Mouse (Mus musculus) hematopoietic multipotent progenitor cell, adult 10-12 weeks (in vitro differentiated cells): Measurements from ENCODE around the gene Ccdc88c. TPM values are rescaled to one million over a fixed set of nuclear protein-coding genes. Genes with fewer than 3 reads are reported as not detected.

Source experiments
- polyA plus RNA-seq: library from polyadenylated mRNA; stranded (reverse); fragments of >175 nt; gene quantifications from 2 replicates; pipeline ENCODE4 v1.2.3, GENCODE M21; 2012; ENCODE audit warnings: low replicate concordance

Ccdc88c gene
- 212 and 256 TPM in 2 replicates for polyA plus RNA-seq

DNA sequence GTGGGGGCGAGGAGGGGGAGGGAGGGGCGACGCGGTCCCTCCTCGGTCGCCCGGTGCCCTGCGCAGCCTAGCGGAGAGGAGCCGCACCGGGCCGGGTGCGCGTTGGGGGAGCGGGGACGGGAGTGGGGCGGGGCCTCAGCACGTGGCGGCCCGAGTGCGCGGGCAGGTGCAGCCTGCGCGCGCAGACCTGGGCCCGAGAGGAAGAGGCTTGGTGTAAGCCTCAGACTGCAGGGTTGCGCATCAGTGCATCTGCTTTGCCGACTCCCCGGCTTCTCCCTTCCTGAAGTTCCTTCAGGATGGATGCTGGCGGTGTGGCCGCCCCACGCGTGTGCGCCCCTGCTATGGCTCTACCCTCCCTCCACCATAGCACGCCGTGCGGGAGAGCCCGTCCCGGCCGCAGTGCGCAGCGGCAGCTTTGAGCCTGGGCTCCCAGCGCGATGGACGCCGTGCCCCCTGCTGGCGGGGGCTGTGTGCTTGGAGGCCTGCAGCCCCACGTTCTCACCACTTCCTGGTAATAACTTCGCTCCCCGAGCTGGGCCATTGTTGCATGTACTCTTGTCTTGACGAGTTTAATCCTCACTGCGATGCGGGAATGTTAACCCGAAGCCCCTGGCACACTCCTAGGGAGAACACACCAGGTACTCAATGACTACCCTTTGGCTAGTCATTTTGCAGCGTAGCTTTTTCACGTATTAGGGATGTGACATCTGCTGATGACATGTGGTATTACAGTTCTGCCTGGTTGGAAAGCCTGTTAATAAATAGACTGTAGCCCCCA is at the start of gene Ccdc88c:
TSS of gene Ccdc88c (minus strand) at position 103 of the 778 bp plus-strand sequence.

DNA sequence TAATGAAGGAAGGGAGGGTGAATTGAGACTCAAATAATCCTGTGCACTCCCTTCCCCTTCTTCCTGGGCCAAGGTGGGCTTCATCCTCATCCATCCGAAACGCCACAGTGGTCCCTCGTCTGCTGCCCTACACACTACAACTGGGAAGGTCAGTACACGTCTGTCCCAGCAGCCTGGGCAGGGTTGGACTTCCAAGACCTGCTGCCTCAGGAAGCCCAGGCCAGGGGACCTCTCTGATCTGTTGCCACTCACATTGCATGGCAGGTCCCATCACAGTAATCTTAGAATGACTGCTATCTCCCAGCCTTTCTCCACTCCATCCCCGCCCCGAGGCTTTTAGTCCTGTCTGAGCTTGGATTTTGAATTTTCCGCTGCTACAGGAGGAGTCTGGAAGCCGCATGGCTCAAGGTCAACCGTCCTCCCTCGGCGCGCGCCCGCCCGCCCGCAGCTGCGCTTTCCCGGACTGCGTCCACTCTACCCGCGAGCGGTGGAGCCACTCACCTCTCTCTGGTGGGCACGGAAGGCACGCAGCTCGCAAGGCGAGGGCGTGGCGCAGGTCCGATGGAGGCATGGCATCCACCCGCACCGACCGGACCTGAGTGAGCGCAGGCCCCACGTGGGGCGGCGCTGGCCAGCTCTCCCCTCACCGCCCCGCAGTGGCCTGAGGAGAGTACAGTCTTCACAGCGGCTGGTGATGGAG is 121.1 kb downstream of the Ccdc88c start, which contains the start of gene Gpr68:
TSS of gene Gpr68 (minus strand) at position 601 of the 700 bp plus-strand sequence.

Other genes with a start within 250 kb of the Ccdc88c start
- 3.8 and 6.0 TPM in 2 replicates for gene Dglucy, start 250.0 kb downstream of the Ccdc88c start, polyA plus RNA-seq
- 6.2 and 10.7 TPM in 2 replicates for gene Gpr68, start 120.9 kb downstream of the Ccdc88c start, polyA plus RNA-seq
- 31.5 and 72.6 TPM in 2 replicates for gene Ppp4r3a, start 54.6 kb upstream of the Ccdc88c start, polyA plus RNA-seq